Mouse (Mus musculus) MEL (cell line): ENCODE measurements at regions not wholly inside any gene's neighbourhood (a gene's known extent, or its start where the extent isn't known, plus 50 kb on each side); places are given as distances from the start of the nearest gene placed in this dataset.

Source experiments
- DNase-seq: peaks from one replicate; pipeline ENCODE4 v3.0.0; 2011; ENCODE audit warnings: low read depth, low spot score
- H3K27ac ChIP-seq: 2 replicates; pipeline ENCODE4 v1.5.1; 2012; ENCODE audit warnings: low read depth, mild to moderate bottlenecking, control low read depth, low read length, moderate library complexity; ENCODE audit not compliant: control insufficient read depth
- H3K27me3 ChIP-seq, 2 experiments: fragments of 150-350 bp in 1 of 2; sonication (generic) in 1 of 2; 2 replicates each; pipeline ENCODE4 v1.6.1; 2012; ENCODE audit warnings: low read length in 2 of 2, mild to moderate bottlenecking in 2 of 2, improper control_type of control experiment in 1 of 2, moderate library complexity in 1 of 2; ENCODE audit not compliant: insufficient read depth in 2 of 2, control insufficient read depth in 1 of 2
- H3K36me3 ChIP-seq, 2 experiments: 2 replicates each; pipeline ENCODE4 v1.6.1; 2012 to 2014; ENCODE audit warnings: low read length in 2 of 2, improper control_type of control experiment in 1 of 2, inconsistent platforms in 1 of 2, mild to moderate bottlenecking in 1 of 2; ENCODE audit not compliant: insufficient read depth in 2 of 2, control insufficient read depth in 1 of 2
- H3K4me1 ChIP-seq, 2 experiments: fragments of 150-350 bp in 1 of 2; sonication (generic) in 1 of 2; 2 replicates each; pipeline ENCODE4 v1.6.1; 2012; ENCODE audit warnings: low read length in 2 of 2, improper control_type of control experiment in 1 of 2, mild to moderate bottlenecking in 1 of 2; ENCODE audit not compliant: insufficient read depth in 2 of 2, control insufficient read depth in 1 of 2
- H3K4me3 ChIP-seq, 2 experiments: fragments of 150-350 bp in 1 of 2; sonication (generic) in 1 of 2; 2 replicates each; pipeline ENCODE4 v1.5.1; 2012; ENCODE audit warnings: low read depth in 2 of 2, low read length in 2 of 2, mild to moderate bottlenecking in 2 of 2, moderate library complexity in 2 of 2, control low read depth in 1 of 2, improper control_type of control experiment in 1 of 2; ENCODE audit not compliant: control insufficient read depth in 1 of 2, insufficient read depth in 1 of 2
- H3K79me2 ChIP-seq: 2 replicates; pipeline ENCODE4 v1.6.1; 2012; ENCODE audit warnings: mild to moderate bottlenecking, low read length, moderate library complexity; ENCODE audit not compliant: control insufficient read depth, poor library complexity, insufficient read depth
- H3K9ac ChIP-seq: 2 replicates; pipeline ENCODE4 v1.6.1; 2012; ENCODE audit warnings: low read depth, mild to moderate bottlenecking, control low read depth, low read length, moderate library complexity; ENCODE audit not compliant: control insufficient read depth, poor library complexity, severe bottlenecking
- H3K9me3 ChIP-seq: fragments of 150-350 bp; sonication (generic); replicated peaks from 2 replicates; pipeline ENCODE4 v1.6.1; 2012; ENCODE audit warnings: mild to moderate bottlenecking, low read length, improper control_type of control experiment, moderate library complexity; ENCODE audit not compliant: insufficient read depth
- CHD1 ChIP-seq: IDR thresholded peaks from 2 replicates; pipeline ENCODE4 v1.6.1; 2012; ENCODE audit warnings: low read depth, mild to moderate bottlenecking, inconsistent platforms, low read length, improper control_type of control experiment
- CHD2 ChIP-seq: IDR thresholded peaks from 2 replicates; pipeline ENCODE4 v1.6.1; 2011; ENCODE audit warnings: low read length, improper control_type of control experiment
- ELF1 ChIP-seq: IDR thresholded peaks from 2 replicates; pipeline ENCODE4 v1.6.1; 2014; ENCODE audit warnings: low read depth, mild to moderate bottlenecking, inconsistent platforms, low read length, improper control_type of control experiment, moderate library complexity
- ETS1 ChIP-seq: IDR thresholded peaks from 2 replicates; pipeline ENCODE4 v1.6.1; 2012; ENCODE audit warnings: low read depth, mild to moderate bottlenecking, inconsistent platforms, low read length, improper control_type of control experiment, moderate library complexity
- GATA1 ChIP-seq: IDR thresholded peaks from 2 replicates; pipeline ENCODE4 v1.6.1; 2011; ENCODE audit warnings: low read depth, low read length, improper control_type of control experiment
- MAFK ChIP-seq: IDR thresholded peaks from 2 replicates; pipeline ENCODE4 v1.6.1; 2011; ENCODE audit warnings: low read depth, mild to moderate bottlenecking, low read length, improper control_type of control experiment, borderline replicate concordance
- MAX ChIP-seq: IDR thresholded peaks from 2 replicates; pipeline ENCODE4 v1.6.1; 2011; ENCODE audit warnings: low read length, improper control_type of control experiment
- MEF2A ChIP-seq: IDR thresholded peaks from 2 replicates; pipeline ENCODE4 v1.6.1; 2014; ENCODE audit warnings: low read depth, mild to moderate bottlenecking, inconsistent platforms, low read length, improper control_type of control experiment; ENCODE audit not compliant: poor library complexity, insufficient replicate concordance, severe bottlenecking; ENCODE audit errors: extremely low read depth
- MYB ChIP-seq: IDR thresholded peaks from 2 replicates; pipeline ENCODE4 v1.6.1; 2011; ENCODE audit warnings: mild to moderate bottlenecking, low read depth, low read length, improper control_type of control experiment
- MYC ChIP-seq: IDR thresholded peaks from 2 replicates; pipeline ENCODE4 v1.6.1; 2011; ENCODE audit warnings: low read depth, mild to moderate bottlenecking, low read length, improper control_type of control experiment, moderate library complexity
- POLR2A ChIP-seq, 2 experiments: IDR thresholded peaks; 2 replicates each; pipeline ENCODE4 v1.6.1; 2011 to 2012; ENCODE audit warnings: low read length in 2 of 2, mild to moderate bottlenecking in 2 of 2, control low read depth in 1 of 2, improper control_type of control experiment in 1 of 2, low read depth in 1 of 2, moderate library complexity in 1 of 2; ENCODE audit not compliant: control insufficient read depth in 1 of 2, insufficient read depth in 1 of 2, poor library complexity in 1 of 2
- POLR2AphosphoS5 ChIP-seq: IDR thresholded peaks from 2 replicates; pipeline ENCODE4 v1.6.1; 2012; ENCODE audit warnings: low read depth, borderline replicate concordance, mild to moderate bottlenecking, inconsistent platforms, low read length, moderate library complexity, mixed read lengths
- RAD21 ChIP-seq: IDR thresholded peaks from 2 replicates; pipeline ENCODE4 v1.6.1; 2011; ENCODE audit warnings: mild to moderate bottlenecking, low read depth, low read length, improper control_type of control experiment
- TAL1 ChIP-seq: IDR thresholded peaks from 2 replicates; pipeline ENCODE4 v1.6.1; 2012; ENCODE audit warnings: mild to moderate bottlenecking, inconsistent platforms, low read length, moderate library complexity, mixed read lengths
- UBTF ChIP-seq: IDR thresholded peaks from 2 replicates; pipeline ENCODE4 v1.6.1; 2012; ENCODE audit warnings: low read depth, mild to moderate bottlenecking, inconsistent platforms, low read length, improper control_type of control experiment, moderate library complexity, borderline replicate concordance; ENCODE audit not compliant: insufficient read depth
- USF1 ChIP-seq: IDR thresholded peaks from 2 replicates; pipeline ENCODE4 v1.6.1; 2014; ENCODE audit warnings: low read depth, mild to moderate bottlenecking, inconsistent platforms, low read length, improper control_type of control experiment, moderate library complexity
- ZMIZ1 ChIP-seq: IDR thresholded peaks from 2 replicates; pipeline ENCODE4 v1.6.1; 2012; ENCODE audit warnings: low read depth, mild to moderate bottlenecking, inconsistent platforms, low read length, improper control_type of control experiment, moderate library complexity
- ZNF384 ChIP-seq: IDR thresholded peaks from 2 replicates; pipeline ENCODE4 v1.6.1; 2012; ENCODE audit warnings: low read depth, mild to moderate bottlenecking, inconsistent platforms, low read length, improper control_type of control experiment

DNA sequence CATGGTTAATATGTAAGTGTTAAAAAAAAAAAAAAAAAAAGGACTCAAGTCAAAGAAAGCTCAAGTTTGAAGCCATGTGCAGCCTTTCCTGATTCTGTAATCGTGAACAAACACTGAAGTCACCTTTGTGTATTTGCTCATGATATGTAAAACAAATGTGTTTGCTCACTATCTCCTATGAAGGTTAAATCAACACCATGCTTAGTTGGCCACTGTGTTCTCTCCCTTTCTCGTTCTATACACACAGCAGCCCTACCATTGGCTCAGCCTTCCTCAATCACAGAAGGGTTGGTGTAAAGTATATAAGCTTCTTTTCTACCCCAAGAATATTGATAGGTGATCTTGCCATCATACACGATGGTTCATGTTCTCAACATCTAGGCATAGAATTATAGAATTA is 409.7 kb upstream of the Atp2b1 start:
- TF ChIP-seq UBTF (no peak), POLR2AphosphoS5 (no peak), POLR2A (IDR thresholded peaks at IDR 0.05; ENCODE audit: control insufficient read depth in 1 of 2, insufficient read depth in 1 of 2, low read depth in 1 of 2, low read length in 2 of 2, poor library complexity in 1 of 2) (no peak), ZMIZ1 (no peak), TAL1 (no peak), MAX (no peak), CHD1 (no peak), ELF1 (no peak), MYB (no peak)
- TF ChIP-seq, all 39 proteins: peak for 0
- H3K9me3 ChIP-seq, result no peaks in the 10 kb centered on the region

DNA sequence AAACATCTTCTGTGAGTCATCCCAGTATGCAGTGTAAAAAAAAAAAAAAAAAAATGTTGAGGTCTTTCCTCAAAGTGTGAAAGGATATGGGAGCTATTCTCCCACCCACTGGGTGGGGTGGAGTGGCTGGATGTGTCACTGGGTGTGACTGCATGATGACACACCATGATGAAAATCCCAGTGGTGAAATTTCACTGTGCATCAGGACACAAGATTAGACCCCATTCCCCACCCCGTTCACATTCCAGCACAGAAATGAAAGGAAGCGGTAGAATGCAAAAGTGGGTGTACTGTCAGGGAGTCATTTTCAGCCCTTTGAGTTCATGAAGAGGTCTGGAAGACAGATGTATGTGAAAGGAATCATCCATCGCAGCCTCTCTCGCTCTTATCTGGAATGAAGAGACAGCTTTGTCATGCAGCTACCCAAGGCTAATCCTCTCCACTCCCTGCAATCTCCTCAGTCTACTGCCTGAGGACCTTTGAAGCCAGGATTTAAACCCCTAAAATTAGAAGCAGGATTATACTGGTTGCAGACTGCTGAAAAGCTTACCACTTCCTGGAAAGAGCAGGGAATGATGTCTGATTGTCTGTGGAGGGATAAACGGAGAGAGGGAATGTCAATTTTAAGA is 405.6 kb upstream of the Atp2b1 start:
- no peak overlapping the region for H3K9ac ChIP-seq
- H3K9me3 ChIP-seq, result no peaks in the 10 kb centered on the region
- no peaks in the 10 kb centered on the region for H3K27me3 ChIP-seq
- no peak for DNase-seq
- TF ChIP-seq ELF1 (no peak), MYC (no peak), GATA1 (no peak), USF1 (no peak), CHD1 (no peak), ETS1 (no peak), CHD2 (no peak), RAD21 (no peak), MEF2A (no peak), ZNF384 (no peak), MAFK (no peak)
- H3K79me2 ChIP-seq, result no peaks in the 10 kb centered on the region
- no peaks in the 10 kb centered on the region for H3K4me1 ChIP-seq
- H3K4me3 ChIP-seq, result no peak overlapping the region
- no peaks in the 10 kb centered on the region for H3K36me3 ChIP-seq
- no peak overlapping the region for H3K27ac ChIP-seq

More for the DNA sequence above, 409.7 kb upstream of the Atp2b1 start:
- Histone ChIP-seq H3K4me1 (no peaks in the 10 kb centered on the region), H3K79me2 (no peaks in the 10 kb centered on the region), H3K36me3 (no peaks in the 10 kb centered on the region), H3K27ac (no peak overlapping the region), H3K9ac (no peak overlapping the region), H3K27me3 (no peaks in the 10 kb centered on the region), H3K4me3 (no peak overlapping the region)
- no peak for DNase-seq
